Mouse (Mus musculus): Measurements from ENCODE around the gene Ninj2.

Ninj2 gene

GRCm38 (mm10) chr6:120134748-120135147 lies 41.6 kb downstream of the Ninj2 start:
- no peak for DNase-seq (ENCODE audit: low spot score)

GRCm38 (mm10) chr6:120145439-120145838 lies 52.3 kb downstream of the Ninj2 start:
- DNase-seq (ENCODE audit: low spot score), result no peak

GRCm38 (mm10) chr6:120146676-120147075 lies 53.5 kb downstream of the Ninj2 start:
- no peak for DNase-seq (ENCODE audit: low spot score)

- no peak for DNase-seq (ENCODE audit: low spot score)
These were observed 54.3 kb downstream of the Ninj2 start for GRCm38 (mm10) chr6:120147411-120147810.

GRCm38 (mm10) chr6:120148716-120149392 lies 55.7 kb downstream of the Ninj2 start:
- no peak for DNase-seq (ENCODE audit: low spot score)

- no peak for DNase-seq (ENCODE audit: low spot score)
These were observed 56.4 kb downstream of the Ninj2 start for GRCm38 (mm10) chr6:120149458-120150120.

- DNase-seq (ENCODE audit: low spot score), result no peak
These were observed 57.1 kb downstream of the Ninj2 start for GRCm38 (mm10) chr6:120150206-120150605.

- DNase-seq (ENCODE audit: low spot score), result no peak
These were observed 58.5 kb downstream of the Ninj2 start for GRCm38 (mm10) chr6:120151616-120152053.

- no peak for DNase-seq (ENCODE audit: low spot score)
These were observed 59.9 kb downstream of the Ninj2 start for GRCm38 (mm10) chr6:120152739-120153696.

GRCm38 (mm10) chr6:120154526-120155309 lies 61.6 kb downstream of the Ninj2 start:
- no peak for DNase-seq (ENCODE audit: low spot score)

- no peak for DNase-seq (ENCODE audit: low spot score)
These were observed 62.4 kb downstream of the Ninj2 start for GRCm38 (mm10) chr6:120155510-120155909.

- no peak for DNase-seq (ENCODE audit: low spot score)
These were observed 64.3 kb downstream of the Ninj2 start for GRCm38 (mm10) chr6:120157479-120157878.

- DNase-seq (ENCODE audit: low spot score), result no peak
These were observed 66.2 kb downstream of the Ninj2 start for GRCm38 (mm10) chr6:120159133-120159901.

- no peak for DNase-seq (ENCODE audit: low spot score)
These were observed 69.8 kb downstream of the Ninj2 start for GRCm38 (mm10) chr6:120162928-120163327.

- no peak for DNase-seq (ENCODE audit: low spot score)
These were observed 71.6 kb downstream of the Ninj2 start for GRCm38 (mm10) chr6:120164765-120165164.

GRCm38 (mm10) chr6:120167574-120167973 lies 74.4 kb downstream of the Ninj2 start:
- no peak for DNase-seq (ENCODE audit: low spot score)

GRCm38 (mm10) chr6:120172294-120173017 lies 79.3 kb downstream of the Ninj2 start:
- DNase-seq (ENCODE audit: low spot score), result no peak

- DNase-seq (ENCODE audit: low spot score), result no peak
These were observed 81.0 kb downstream of the Ninj2 start for GRCm38 (mm10) chr6:120174028-120174601.

GRCm38 (mm10) chr6:120174602-120175115 lies 81.5 kb downstream of the Ninj2 start:
- DNase-seq (ENCODE audit: low spot score), result no peak

GRCm38 (mm10) chr6:120175650-120176049 lies 82.5 kb downstream of the Ninj2 start:
- DNase-seq (ENCODE audit: low spot score), result no peak
